Mouse (Mus musculus) CH12.LX (cell line): ENCODE results near the gene Olfr1211.

Experiments
- CTCF ChIP-seq, 2 experiments: IDR thresholded peaks in 1 of 2; conservative IDR thresholded peaks in 1 of 2; 2 replicates each; pipeline ENCODE4 v1.5.1; 2011 to 2012; ENCODE audit warnings: low read depth in 2 of 2, low read length in 2 of 2, improper control_type of control experiment in 1 of 2, inconsistent platforms in 1 of 2, mild to moderate bottlenecking in 1 of 2, moderate library complexity in 1 of 2
- POLR2A ChIP-seq: IDR thresholded peaks from 2 replicates; pipeline ENCODE4 v1.6.1; 2011; ENCODE audit warnings: low read depth, mild to moderate bottlenecking, improper control_type of control experiment, low read length

DNA sequence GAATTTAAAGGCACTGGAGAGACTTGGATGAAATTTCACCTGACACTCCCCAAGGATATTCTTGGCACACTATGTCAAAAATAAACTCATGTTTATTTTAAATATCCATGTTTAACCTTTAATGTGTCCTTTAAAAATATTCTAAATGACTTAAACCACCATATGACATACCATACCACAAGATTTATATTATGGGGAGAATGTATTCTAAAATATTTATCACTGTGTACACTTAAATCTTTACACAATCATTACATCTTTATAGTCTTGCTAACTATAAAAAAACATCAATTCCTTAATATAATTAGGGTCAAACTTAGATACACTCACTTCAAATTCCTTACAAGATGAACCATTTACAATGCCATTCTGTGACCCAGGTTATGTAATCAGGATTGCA is 35.7 kb downstream of the Olfr1211 start, which contains the start of gene Olfr1208:
- TF ChIP-seq CTCF (conservative IDR thresholded peaks at IDR 0.05 in 1 of 2, IDR thresholded peaks at IDR 0.05 in 1 of 2; ENCODE audit: low read depth in 2 of 2, low read length in 2 of 2) (no peak), POLR2A (no peak)
